Mouse (Mus musculus) erythroblast, embryonic 14.5 days (primary cell): ENCODE data around the gene Phykpl. TPM values are rescaled to one million over a fixed set of nuclear protein-coding genes. Genes with fewer than 3 reads are reported as not detected.

Source experiments
- H3K27me3 ChIP-seq: 2 replicates; pipeline ENCODE4 v1.6.1; 2012; ENCODE audit warnings: inconsistent platforms; ENCODE audit not compliant: control insufficient read depth
- H3K36me3 ChIP-seq: 2 replicates; pipeline ENCODE4 v1.6.1; 2012; ENCODE audit warnings: mild to moderate bottlenecking, inconsistent platforms; ENCODE audit not compliant: control insufficient read depth
- H3K4me1 ChIP-seq: 2 replicates; pipeline ENCODE4 v1.6.1; 2012; ENCODE audit warnings: inconsistent platforms; ENCODE audit not compliant: control insufficient read depth
- H3K4me3 ChIP-seq: replicated peaks from 2 replicates; pipeline ENCODE3; 2012; ENCODE audit warnings: moderate library complexity, mild to moderate bottlenecking, inconsistent platforms
- H3K9me3 ChIP-seq: 2 replicates; pipeline ENCODE4 v1.6.1; 2012; ENCODE audit warnings: low read length, inconsistent platforms, mixed read lengths; ENCODE audit not compliant: control insufficient read depth
- GATA1 ChIP-seq: IDR thresholded peaks from 2 replicates; pipeline ENCODE4 v1.6.1; 2012; ENCODE audit warnings: low read length, inconsistent platforms, mixed read lengths
- TAL1 ChIP-seq: IDR thresholded peaks from 3 replicates; pipeline ENCODE4 v1.6.1; 2012; ENCODE audit warnings: low read length, inconsistent platforms, mixed read lengths
- polyA plus RNA-seq: library from polyadenylated mRNA; stranded (reverse); fragments of >175 nt; gene quantifications from 2 replicates; pipeline ENCODE4 v1.2.3, GENCODE M21; 2012

Gene Phykpl
- polyA plus RNA-seq, 1 experiment = 0.69 TPM

GRCm38 (mm10) chr11:51643202-51643601 is 58.6 kb downstream of the Phykpl start:
- TF ChIP-seq TAL1 (no peak), GATA1 (no peak)
- H3K27me3 ChIP-seq = peaks cover 8% of the 10 kb centered on the region
- no peaks in the 10 kb centered on the region for H3K9me3 ChIP-seq
- H3K36me3 ChIP-seq = peaks cover 2% of the 10 kb centered on the region; the same call in 1 of the 2 replicates
- H3K4me1 ChIP-seq = peaks cover 14% of the 10 kb centered on the region
- H3K4me3 ChIP-seq = no peak overlapping the region

GRCm38 (mm10) chr11:51643761-51644160 is 59.2 kb downstream of the Phykpl start:
- Histone ChIP-seq H3K27me3 (peaks cover 13% of the 10 kb centered on the region), H3K9me3 (no peaks in the 10 kb centered on the region)
- TF ChIP-seq GATA1 (no peak), TAL1 (no peak)

GRCm38 (mm10) chr11:51644217-51644616 is 59.7 kb downstream of the Phykpl start:
- Histone ChIP-seq H3K4me3 (no peak overlapping the region), H3K36me3 (peaks cover 2% of the 10 kb centered on the region; the same call in 1 of the 2 replicates), H3K4me1 (peaks cover 15% of the 10 kb centered on the region), H3K9me3 (no peaks in the 10 kb centered on the region), H3K27me3 (peaks cover 18% of the 10 kb centered on the region)
- no peak for TF ChIP-seq TAL1
- no peak for TF ChIP-seq GATA1

More at GRCm38 (mm10) chr11:51643761-51644160, 59.2 kb downstream of the Phykpl start:
- peaks cover 13% of the 10 kb centered on the region for H3K4me1 ChIP-seq
- peaks cover 2% of the 10 kb centered on the region; the same call in 1 of the 2 replicates for H3K36me3 ChIP-seq
- no peak overlapping the region for H3K4me3 ChIP-seq

GRCm38 (mm10) chr11:51645293-51645692 is 60.7 kb downstream of the Phykpl start:
- peaks cover 23% of the 10 kb centered on the region for H3K4me1 ChIP-seq
- H3K4me3 ChIP-seq = no peak overlapping the region
- no peaks in the 10 kb centered on the region; the same call in 1 of the 2 replicates for H3K9me3 ChIP-seq
- H3K27me3 ChIP-seq = peaks cover 28% of the 10 kb centered on the region
- no peak for TF ChIP-seq GATA1
- TF ChIP-seq TAL1 = no peak
- peaks cover 2% of the 10 kb centered on the region; the same call in 1 of the 2 replicates for H3K36me3 ChIP-seq

GRCm38 (mm10) chr11:51646245-51646644 is 61.7 kb downstream of the Phykpl start:
- TF ChIP-seq GATA1 = no peak
- TF ChIP-seq TAL1 = no peak
- Histone ChIP-seq H3K9me3 (no peaks in the 10 kb centered on the region; the same call in 1 of the 2 replicates), H3K36me3 (peaks cover 2% of the 10 kb centered on the region; the same call in 1 of the 2 replicates), H3K4me3 (no peak overlapping the region), H3K4me1 (peaks cover 32% of the 10 kb centered on the region), H3K27me3 (peaks cover 38% of the 10 kb centered on the region)

- Histone ChIP-seq H3K9me3 (peaks cover 3% of the 10 kb centered on the region; the same call in 1 of the 2 replicates), H3K4me3 (no peak overlapping the region), H3K4me1 (peaks cover 32% of the 10 kb centered on the region), H3K36me3 (peaks cover 2% of the 10 kb centered on the region; the same call in 1 of the 2 replicates), H3K27me3 (peaks cover 45% of the 10 kb centered on the region)
- TF ChIP-seq GATA1 = no peak
- no peak for TF ChIP-seq TAL1
These were observed 62.5 kb downstream of the Phykpl start for GRCm38 (mm10) chr11:51646751-51647667.

GRCm38 (mm10) chr11:51648566-51648965 is 64.0 kb downstream of the Phykpl start:
- no peak for TF ChIP-seq TAL1
- TF ChIP-seq GATA1 = no peak
- Histone ChIP-seq H3K4me3 (no peak overlapping the region), H3K4me1 (peaks cover 26% of the 10 kb centered on the region), H3K9me3 (peaks cover 3% of the 10 kb centered on the region; the same call in 1 of the 2 replicates), H3K36me3 (no peaks in the 10 kb centered on the region; the same call in 1 of the 2 replicates), H3K27me3 (peaks cover 55% of the 10 kb centered on the region)

- Histone ChIP-seq H3K27me3 (peaks cover 61% of the 10 kb centered on the region), H3K4me3 (no peak overlapping the region), H3K36me3 (no peaks in the 10 kb centered on the region), H3K4me1 (peaks cover 24% of the 10 kb centered on the region), H3K9me3 (peaks cover 3% of the 10 kb centered on the region; the same call in 1 of the 2 replicates)
- TF ChIP-seq GATA1 (no peak), TAL1 (no peak)
These were observed 64.7 kb downstream of the Phykpl start for GRCm38 (mm10) chr11:51649111-51649888.

GRCm38 (mm10) chr11:51649889-51650199 is 65.3 kb downstream of the Phykpl start:
- Histone ChIP-seq H3K4me3 (peak overlapping the region; percentile 60), H3K27me3 (peaks cover 61% of the 10 kb centered on the region), H3K36me3 (no peaks in the 10 kb centered on the region; the same call in 1 of the 2 replicates), H3K9me3 (peaks cover 3% of the 10 kb centered on the region; the same call in 1 of the 2 replicates), H3K4me1 (peaks cover 24% of the 10 kb centered on the region)
- TF ChIP-seq TAL1 = no peak
- TF ChIP-seq GATA1 = no peak
